10 mouse cellular contexts compared by ENCODE assay signal in genomic region chr19:26754016-26754794, GRCm38 (mm10).
A peak's percentile ranks its signal among the peaks of the same experiment; 100 is the strongest.
DNase-seq lines count a peak whose midpoint lies in the region; ATAC-seq and TF ChIP-seq lines count a peak whose summit lies in the region.
"Had no signal": no experiment of that assay in that cellular context is flagged by ENCODE, and none has a peak within 500 bp of the region (broad histone marks: within the 10 kb centered on the region; RNA-seq: fewer than 3 reads in every experiment).

No protein-coding gene starts in this region.

- no peak for TF ChIP-seq CTCF in intestine, postnatal 0 days (IDR thresholded peaks at IDR 0.05; ENCODE audit: low read depth)

- no peak overlapping the region for H3K27ac ChIP-seq in intestine, embryonic 14.5 days (ENCODE audit: low read depth)
- no peak overlapping the region for H3K27ac ChIP-seq in intestine, postnatal 0 days (ENCODE audit: low read depth, low read length)
- H3K27ac ChIP-seq: hindbrain, embryonic 15.5 days had no signal

- H3K4me1 ChIP-seq in intestine, embryonic 14.5 days (replicated peaks; ENCODE audit: control insufficient read depth, insufficient read depth, low read length) = peaks cover 14% of the 10 kb centered on the region
- no peaks in the 10 kb centered on the region for H3K4me1 ChIP-seq in intestine, postnatal 0 days (replicated peaks; ENCODE audit: control insufficient read depth, insufficient read depth, low read length)

- H3K36me3 ChIP-seq in intestine, embryonic 14.5 days (ENCODE audit: control insufficient read depth, insufficient read depth, low read length) = no peaks in the 10 kb centered on the region
- peaks cover 4% of the 10 kb centered on the region; the same call in 1 of the 2 replicates for H3K36me3 ChIP-seq in intestine, postnatal 0 days (ENCODE audit: control insufficient read depth, insufficient read depth)
- H3K36me3 ChIP-seq: hindbrain, embryonic 15.5 days had no signal

- H3K27me3 ChIP-seq in intestine, embryonic 14.5 days (replicated peaks; ENCODE audit: control insufficient read depth, insufficient read depth, low read length) = no peaks in the 10 kb centered on the region
- H3K27me3 ChIP-seq in intestine, postnatal 0 days (replicated peaks; ENCODE audit: control insufficient read depth, insufficient read depth, low read length) = no peaks in the 10 kb centered on the region
- H3K27me3 ChIP-seq: hindbrain, embryonic 15.5 days had no signal

- no peaks in the 10 kb centered on the region for H3K9me3 ChIP-seq in intestine, embryonic 14.5 days (ENCODE audit: control insufficient read depth, low read length)
- no peaks in the 10 kb centered on the region for H3K9me3 ChIP-seq in intestine, postnatal 0 days (ENCODE audit: control insufficient read depth)
- H3K9me3 ChIP-seq: hindbrain, embryonic 15.5 days had no signal

- peak; percentile 40; the same call in 1 of the 2 replicates for ATAC-seq in intestine, embryonic 14.5 days (replicated peaks; ENCODE audit: low FRiP score, low TSS enrichment, low read depth)
- no peak for ATAC-seq in intestine, postnatal 0 days
- ATAC-seq: forebrain, postnatal 0 days had no signal

- no peak for DNase-seq in intestine, embryonic 14.5 days (ENCODE audit: low spot score)
- DNase-seq in thymus, postnatal 4 days = peak; percentile 18
- DNase-seq in thymus, postnatal 36 days = no peak
- peak; percentile 83 to 85 for DNase-seq in kidney, postnatal 36 days
- DNase-seq in right cerebral cortex, postnatal 36 days (ENCODE audit: low spot score in 2 of 2) = no peak
- DNase-seq in right cerebral cortex, postnatal 25 days = no peak
- DNase-seq in T-cell, adult 2 months (ENCODE audit: low spot score) = no peak
- DNase-seq: forebrain, postnatal 0 days had no signal

- H3K4me2 ChIP-seq in intestine, embryonic 14.5 days (ENCODE audit: low read length) = no peak overlapping the region
- no peak overlapping the region for H3K4me2 ChIP-seq in intestine, postnatal 0 days (replicated peaks; ENCODE audit: low read depth)
- H3K4me2 ChIP-seq: hindbrain, embryonic 15.5 days had no signal

- H3K4me3 ChIP-seq in intestine, embryonic 14.5 days (ENCODE audit: low read depth, low read length) = no peak overlapping the region
- H3K4me3 ChIP-seq in intestine, postnatal 0 days (ENCODE audit: low read depth, low read length) = no peak overlapping the region
- H3K4me3 ChIP-seq: hindbrain, embryonic 15.5 days had no signal

- 52% methylated on average over 10 of the region's 10 CpGs for WGBS in intestine, embryonic 14.5 days
- 47% methylated on average over 10 of the region's 10 CpGs for WGBS in intestine, postnatal 0 days

- H3K9ac ChIP-seq in intestine, embryonic 14.5 days (ENCODE audit: low read length) = no peak overlapping the region
- H3K9ac ChIP-seq in intestine, postnatal 0 days (ENCODE audit: low read depth, low read length) = no peak overlapping the region
- H3K9ac ChIP-seq: forebrain, postnatal 0 days; hindbrain, embryonic 15.5 days had no signal

Comparison
In these comparisons a context has a peak if more than half of its experiments do, and no peak if none do; other contexts are left out.
1. DNase-seq: peak in thymus, postnatal 4 days (single experiment) and kidney, postnatal 36 days (2 of 2); none in intestine, embryonic 14.5 days (single experiment), thymus, postnatal 36 days (0 of 2), right cerebral cortex, postnatal 36 days (0 of 2), right cerebral cortex, postnatal 25 days (single experiment) and T-cell, adult 2 months (single experiment).